Mouse (Mus musculus): Measurements from ENCODE around the gene Gucd1. TPM values are rescaled to one million over a fixed set of nuclear protein-coding genes. Genes with fewer than 3 reads are reported as not detected.
"Not testable (repeated sequence)": the region's sequence is repeated elsewhere in the genome, so short reads cannot be mapped to it uniquely, and the experiment has no call there.

The Gucd1 gene
- polyA plus RNA-seq, 1 experiment from 2014 or later = 40.4 TPM

DNA sequence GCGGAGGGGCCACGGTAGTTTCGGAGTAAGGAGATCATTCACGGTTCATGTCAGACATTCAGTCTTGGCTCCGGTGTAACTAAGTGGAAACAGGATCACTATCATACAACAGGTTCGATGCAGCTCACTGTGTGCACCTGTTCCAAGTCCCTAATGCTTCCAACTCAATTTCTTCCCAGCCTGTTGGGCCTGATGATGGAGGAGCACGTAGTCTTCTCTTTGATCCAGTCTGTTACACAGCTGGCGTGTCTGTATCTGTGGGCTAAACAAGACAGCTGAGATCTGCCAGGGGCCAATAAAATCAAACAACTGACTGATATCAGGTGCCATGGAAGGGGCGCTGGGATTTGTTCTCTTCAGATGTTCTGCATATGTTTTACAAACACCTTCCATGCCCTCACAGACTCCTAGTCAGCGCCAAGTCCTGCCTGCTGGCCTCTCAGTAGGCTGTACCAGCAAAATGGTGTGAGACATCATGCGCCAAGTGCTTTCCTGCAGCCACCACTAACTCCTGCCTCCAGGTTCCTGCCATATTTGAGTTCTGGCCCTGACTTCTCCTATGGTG is 34.8 kb downstream of the Gucd1 start:
- H3K4me2 ChIP-seq (ENCODE audit: low read length) = no peak overlapping the region
- no peaks in the 10 kb centered on the region for H3K36me3 ChIP-seq (ENCODE audit: control insufficient read depth, insufficient read depth, low read length)
- H3K4me3 ChIP-seq (ENCODE audit: low read depth, low read length) = no peak overlapping the region
- no peak for DNase-seq (ENCODE audit: low spot score)
- no peaks in the 10 kb centered on the region for H3K27me3 ChIP-seq (replicated peaks; ENCODE audit: control insufficient read depth, insufficient read depth, low read length)
- ATAC-seq (replicated peaks; ENCODE audit: low FRiP score, low TSS enrichment, low read depth) = no peak
- no peaks in the 10 kb centered on the region for H3K9me3 ChIP-seq (ENCODE audit: control insufficient read depth, low read length)
- 80% methylated on average over 11 of the region's 11 CpGs for WGBS
- no peak overlapping the region for H3K27ac ChIP-seq (ENCODE audit: low read depth)
- no peaks in the 10 kb centered on the region for H3K4me1 ChIP-seq (replicated peaks; ENCODE audit: control insufficient read depth, insufficient read depth, low read length)
- no peak overlapping the region for H3K9ac ChIP-seq (ENCODE audit: low read length)

DNA sequence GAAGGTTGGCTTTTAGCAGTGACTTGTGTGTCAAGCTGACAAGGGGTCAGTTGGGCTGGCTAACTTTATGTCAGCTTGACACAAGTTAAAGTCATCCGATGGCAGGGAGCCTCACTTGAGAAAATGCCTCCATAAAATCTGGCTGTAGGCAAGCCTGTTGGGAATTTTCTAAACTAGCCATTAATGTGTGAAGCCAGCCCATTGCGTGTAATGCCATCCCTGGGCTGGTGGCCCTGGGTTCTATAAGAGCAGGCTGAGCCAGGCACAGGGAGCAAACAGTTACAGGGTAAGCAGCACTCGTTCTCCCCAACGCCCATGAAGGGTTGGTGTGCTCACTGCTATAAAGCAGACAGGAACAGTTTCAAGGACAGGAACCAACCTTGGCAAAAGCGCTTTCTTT is 35.5 kb downstream of the Gucd1 start:
- Histone ChIP-seq H3K27me3 (replicated peaks; ENCODE audit: control insufficient read depth, insufficient read depth, low read length) (no peaks in the 10 kb centered on the region), H3K9ac (ENCODE audit: low read length) (no peak overlapping the region), H3K4me1 (replicated peaks; ENCODE audit: control insufficient read depth, insufficient read depth, low read length) (no peaks in the 10 kb centered on the region), H3K27ac (ENCODE audit: low read depth) (no peak overlapping the region), H3K36me3 (ENCODE audit: control insufficient read depth, insufficient read depth, low read length) (no peaks in the 10 kb centered on the region), H3K4me3 (ENCODE audit: low read depth, low read length) (no peak overlapping the region), H3K9me3 (ENCODE audit: control insufficient read depth, low read length) (no peaks in the 10 kb centered on the region), H3K4me2 (ENCODE audit: low read length) (no peak overlapping the region)
- WGBS = 83% methylated on average over 5 of the region's 5 CpGs
- ATAC-seq (replicated peaks; ENCODE audit: low FRiP score, low TSS enrichment, low read depth) = no peak
- no peak for DNase-seq (ENCODE audit: low spot score)

DNA sequence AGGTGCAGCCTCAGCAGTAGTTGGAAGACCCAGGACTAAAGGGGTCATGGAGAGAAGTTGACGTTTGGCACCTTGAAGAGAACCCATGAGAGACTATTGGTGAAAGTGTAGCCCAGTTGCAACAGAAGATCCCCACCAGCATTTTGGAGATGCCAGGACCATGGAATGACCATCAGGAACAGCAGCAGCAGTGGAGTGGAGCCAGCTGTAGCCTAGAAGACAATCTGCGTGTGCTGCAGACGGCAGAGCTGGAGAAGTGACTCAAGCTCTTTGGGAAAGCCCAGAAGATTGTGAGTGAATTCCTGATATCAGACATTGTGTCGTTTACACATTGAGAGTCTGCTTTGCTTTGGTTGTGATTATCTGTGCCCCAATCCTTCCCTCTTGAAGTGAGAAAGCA is 36.1 kb downstream of the Gucd1 start:
- Histone ChIP-seq H3K4me1 (replicated peaks; ENCODE audit: control insufficient read depth, insufficient read depth, low read length) (no peaks in the 10 kb centered on the region), H3K36me3 (ENCODE audit: control insufficient read depth, insufficient read depth, low read length) (no peaks in the 10 kb centered on the region), H3K4me3 (ENCODE audit: low read depth, low read length) (no peak overlapping the region), H3K27ac (ENCODE audit: low read depth) (no peak overlapping the region), H3K9ac (ENCODE audit: low read length) (no peak overlapping the region), H3K9me3 (ENCODE audit: control insufficient read depth, low read length) (no peaks in the 10 kb centered on the region), H3K4me2 (ENCODE audit: low read length) (no peak overlapping the region), H3K27me3 (replicated peaks; ENCODE audit: control insufficient read depth, insufficient read depth, low read length) (no peaks in the 10 kb centered on the region)
- WGBS = 80% methylated on average over 4 of the region's 4 CpGs
- DNase-seq (ENCODE audit: low spot score) (no peak), ATAC-seq (replicated peaks; ENCODE audit: low FRiP score, low TSS enrichment, low read depth) (no peak)

DNA sequence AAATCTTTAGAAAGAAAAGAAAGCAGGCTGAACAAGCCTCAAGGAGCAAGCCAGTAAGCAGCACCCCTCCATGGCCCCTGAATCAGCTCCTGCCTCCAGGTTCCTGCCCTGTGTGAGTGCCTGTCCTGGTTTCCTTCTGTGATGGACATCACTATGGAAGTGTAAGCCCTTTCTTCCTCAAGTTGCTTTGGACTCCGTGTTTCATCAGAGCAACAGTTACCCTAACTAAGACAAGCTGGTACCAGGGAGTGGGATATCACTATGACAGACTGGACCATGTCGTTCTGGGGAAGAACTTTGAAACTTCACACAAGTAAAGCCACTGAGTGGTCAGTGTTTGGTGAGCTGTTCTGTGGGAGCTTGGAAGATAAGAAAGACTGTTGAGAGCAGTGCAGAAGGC is 37.8 kb downstream of the Gucd1 start:
- Histone ChIP-seq H3K27ac (ENCODE audit: low read depth) (no peak overlapping the region), H3K36me3 (ENCODE audit: control insufficient read depth, insufficient read depth, low read length) (no peaks in the 10 kb centered on the region), H3K4me3 (ENCODE audit: low read depth, low read length) (no peak overlapping the region), H3K4me2 (ENCODE audit: low read length) (no peak overlapping the region), H3K27me3 (replicated peaks; ENCODE audit: control insufficient read depth, insufficient read depth, low read length) (no peaks in the 10 kb centered on the region), H3K9ac (ENCODE audit: low read length) (no peak overlapping the region), H3K9me3 (ENCODE audit: control insufficient read depth, low read length) (no peaks in the 10 kb centered on the region), H3K4me1 (replicated peaks; ENCODE audit: control insufficient read depth, insufficient read depth, low read length) (no peaks in the 10 kb centered on the region)
- DNase-seq (ENCODE audit: low spot score) = no peak
- no peak for ATAC-seq (replicated peaks; ENCODE audit: low FRiP score, low TSS enrichment, low read depth)
- WGBS = 89% methylated on average over 2 of the region's 2 CpGs

DNA sequence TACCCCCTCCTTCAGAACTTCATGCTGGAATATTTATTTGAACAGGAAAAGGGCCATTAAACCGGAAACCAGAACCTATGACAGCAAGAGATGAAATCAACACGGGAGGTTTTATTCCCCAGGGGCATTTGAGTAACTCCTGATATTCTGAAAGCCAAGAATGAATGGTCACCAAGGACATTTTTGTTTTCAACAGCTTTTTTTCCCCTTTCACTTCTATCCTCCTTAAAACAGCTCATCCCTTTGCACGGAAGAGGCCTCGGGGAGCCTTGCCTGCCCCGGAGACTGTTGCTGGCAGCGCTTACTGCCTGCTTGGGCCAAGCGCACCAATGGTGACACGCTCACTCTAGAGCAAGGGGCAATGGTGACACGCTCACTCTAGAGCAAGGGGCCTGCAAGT is 40.7 kb downstream of the Gucd1 start:
- no peak overlapping the region for H3K27ac ChIP-seq (ENCODE audit: low read depth)
- H3K4me3 ChIP-seq (ENCODE audit: low read depth, low read length) = no peak overlapping the region
- WGBS = 64% methylated on average over 9 of the region's 9 CpGs
- no peaks in the 10 kb centered on the region for H3K4me1 ChIP-seq (replicated peaks; ENCODE audit: control insufficient read depth, insufficient read depth, low read length)
- no peaks in the 10 kb centered on the region for H3K27me3 ChIP-seq (replicated peaks; ENCODE audit: control insufficient read depth, insufficient read depth, low read length)
- no peak overlapping the region for H3K9ac ChIP-seq (ENCODE audit: low read length)
- no peaks in the 10 kb centered on the region for H3K9me3 ChIP-seq (ENCODE audit: control insufficient read depth, low read length)
- DNase-seq (ENCODE audit: low spot score) = no peak
- no peak overlapping the region for H3K4me2 ChIP-seq (ENCODE audit: low read length)
- no peaks in the 10 kb centered on the region for H3K36me3 ChIP-seq (ENCODE audit: control insufficient read depth, insufficient read depth, low read length)
- no peak for ATAC-seq (replicated peaks; ENCODE audit: low FRiP score, low TSS enrichment, low read depth)

DNA sequence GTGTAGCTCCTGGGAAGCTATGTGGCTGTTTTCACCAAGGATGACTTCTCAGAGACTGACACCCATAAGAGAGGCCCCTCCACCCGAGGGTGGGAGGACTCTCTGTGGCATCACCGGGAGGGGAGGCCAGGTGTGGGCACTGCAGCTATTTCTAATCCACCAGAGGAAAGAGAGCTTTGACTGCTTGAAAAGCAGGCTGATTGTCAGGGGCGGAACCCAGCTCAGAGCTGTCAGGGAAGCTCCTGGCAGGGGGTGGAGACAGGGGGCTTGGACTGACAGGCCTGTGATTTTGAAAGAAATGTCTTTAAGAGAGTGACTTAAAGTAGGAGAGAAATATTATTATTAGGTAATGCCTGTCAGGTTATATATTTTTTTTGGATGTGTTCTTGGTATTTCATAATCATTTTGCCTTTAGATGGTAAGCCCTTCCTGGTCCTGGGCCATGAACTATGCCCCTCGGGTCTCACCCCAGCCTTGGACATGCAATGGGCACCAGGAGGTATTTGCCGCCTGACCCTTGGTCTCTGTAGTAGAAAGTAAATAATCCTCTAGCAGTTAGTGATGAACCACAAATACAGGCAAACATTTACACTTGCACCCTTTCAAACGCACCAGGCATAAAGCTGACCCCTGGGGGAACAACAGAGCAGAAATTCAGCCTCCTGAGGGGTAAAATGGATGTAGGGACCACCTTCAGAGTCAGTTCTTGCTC is 42.5 kb downstream of the Gucd1 start:
- DNase-seq (ENCODE audit: low spot score); H3K27ac ChIP-seq (ENCODE audit: low read depth); H3K4me3 ChIP-seq (ENCODE audit: low read depth, low read length); H3K9me3 ChIP-seq (ENCODE audit: control insufficient read depth, low read length); H3K4me1 ChIP-seq (replicated peaks; ENCODE audit: control insufficient read depth, insufficient read depth, low read length); ATAC-seq (replicated peaks; ENCODE audit: low FRiP score, low TSS enrichment, low read depth); H3K27me3 ChIP-seq (replicated peaks; ENCODE audit: control insufficient read depth, insufficient read depth, low read length); H3K9ac ChIP-seq (ENCODE audit: low read length); H3K36me3 ChIP-seq (ENCODE audit: control insufficient read depth, insufficient read depth, low read length); H3K4me2 ChIP-seq (ENCODE audit: low read length): not testable (repeated sequence)
- WGBS = 40% methylated on average over 4 of the region's 6 CpGs

DNA sequence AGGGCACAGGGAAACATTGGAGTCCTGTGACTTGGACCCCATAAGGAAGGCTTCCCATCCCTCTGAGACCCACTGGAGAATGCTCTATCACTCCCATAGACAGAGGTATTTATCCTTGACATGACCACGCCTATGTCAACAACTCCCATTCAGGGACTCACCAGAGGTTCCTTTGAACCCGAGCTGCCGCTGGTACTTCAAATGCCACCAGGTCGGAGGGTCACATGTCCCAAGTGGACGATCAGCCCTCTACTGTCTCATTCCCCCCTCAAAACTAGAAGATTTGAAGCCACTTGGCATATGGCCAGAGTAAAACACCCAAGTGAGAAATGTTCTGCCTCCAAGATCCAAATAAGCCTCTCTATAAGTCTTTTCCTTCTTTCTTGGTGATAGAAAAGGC is 43.2 kb downstream of the Gucd1 start:
- Histone ChIP-seq H3K4me3 (ENCODE audit: low read depth, low read length) (no peak overlapping the region), H3K9ac (ENCODE audit: low read length) (no peak overlapping the region), H3K36me3 (ENCODE audit: control insufficient read depth, insufficient read depth, low read length) (no peaks in the 10 kb centered on the region), H3K27ac (ENCODE audit: low read depth) (no peak overlapping the region), H3K4me2 (ENCODE audit: low read length) (no peak overlapping the region), H3K4me1 (replicated peaks; ENCODE audit: control insufficient read depth, insufficient read depth, low read length) (no peaks in the 10 kb centered on the region), H3K27me3 (replicated peaks; ENCODE audit: control insufficient read depth, insufficient read depth, low read length) (no peaks in the 10 kb centered on the region), H3K9me3 (ENCODE audit: control insufficient read depth, low read length) (no peaks in the 10 kb centered on the region)
- WGBS = 43% methylated on average over 5 of the region's 5 CpGs
- ATAC-seq (replicated peaks; ENCODE audit: low FRiP score, low TSS enrichment, low read depth) (no peak), DNase-seq (ENCODE audit: low spot score) (no peak)

DNA sequence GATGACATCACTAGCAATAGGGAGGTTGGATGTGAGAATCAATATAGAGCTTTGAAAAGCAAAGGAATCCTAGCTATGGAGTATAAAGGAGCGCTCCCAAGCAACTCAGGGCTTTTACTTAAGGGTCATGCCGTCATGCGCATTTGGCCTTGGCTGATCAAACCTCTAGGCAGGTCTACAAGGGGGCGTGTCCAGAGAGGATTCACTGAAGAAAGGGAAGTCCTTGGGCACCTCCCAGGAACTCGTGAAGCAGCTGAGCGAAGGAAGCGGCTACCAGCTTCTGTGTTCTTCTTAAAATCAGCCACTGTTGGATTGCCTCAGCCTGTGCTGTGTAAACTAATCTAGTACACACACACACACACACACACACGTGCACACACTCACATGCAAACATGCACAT is 44.4 kb downstream of the Gucd1 start:
- WGBS = 68% methylated on average over 8 of the region's 8 CpGs
- DNase-seq (ENCODE audit: low spot score) = no peak
- ATAC-seq (replicated peaks; ENCODE audit: low FRiP score, low TSS enrichment, low read depth) = no peak
- H3K27me3 ChIP-seq (replicated peaks; ENCODE audit: control insufficient read depth, insufficient read depth, low read length) = no peaks in the 10 kb centered on the region
- H3K9ac ChIP-seq (ENCODE audit: low read length) = no peak overlapping the region
- no peak overlapping the region for H3K27ac ChIP-seq (ENCODE audit: low read depth)
- H3K36me3 ChIP-seq (ENCODE audit: control insufficient read depth, insufficient read depth, low read length) = no peaks in the 10 kb centered on the region
- no peaks in the 10 kb centered on the region for H3K4me1 ChIP-seq (replicated peaks; ENCODE audit: control insufficient read depth, insufficient read depth, low read length)
- no peak overlapping the region for H3K4me3 ChIP-seq (ENCODE audit: low read depth, low read length)
- no peaks in the 10 kb centered on the region for H3K9me3 ChIP-seq (ENCODE audit: control insufficient read depth, low read length)
- no peak overlapping the region for H3K4me2 ChIP-seq (ENCODE audit: low read length)

All from intestine, embryonic 14.5 days (tissue).